Mouse (Mus musculus): ENCODE data around the gene Gigyf1.

Gigyf1 gene

DNA sequence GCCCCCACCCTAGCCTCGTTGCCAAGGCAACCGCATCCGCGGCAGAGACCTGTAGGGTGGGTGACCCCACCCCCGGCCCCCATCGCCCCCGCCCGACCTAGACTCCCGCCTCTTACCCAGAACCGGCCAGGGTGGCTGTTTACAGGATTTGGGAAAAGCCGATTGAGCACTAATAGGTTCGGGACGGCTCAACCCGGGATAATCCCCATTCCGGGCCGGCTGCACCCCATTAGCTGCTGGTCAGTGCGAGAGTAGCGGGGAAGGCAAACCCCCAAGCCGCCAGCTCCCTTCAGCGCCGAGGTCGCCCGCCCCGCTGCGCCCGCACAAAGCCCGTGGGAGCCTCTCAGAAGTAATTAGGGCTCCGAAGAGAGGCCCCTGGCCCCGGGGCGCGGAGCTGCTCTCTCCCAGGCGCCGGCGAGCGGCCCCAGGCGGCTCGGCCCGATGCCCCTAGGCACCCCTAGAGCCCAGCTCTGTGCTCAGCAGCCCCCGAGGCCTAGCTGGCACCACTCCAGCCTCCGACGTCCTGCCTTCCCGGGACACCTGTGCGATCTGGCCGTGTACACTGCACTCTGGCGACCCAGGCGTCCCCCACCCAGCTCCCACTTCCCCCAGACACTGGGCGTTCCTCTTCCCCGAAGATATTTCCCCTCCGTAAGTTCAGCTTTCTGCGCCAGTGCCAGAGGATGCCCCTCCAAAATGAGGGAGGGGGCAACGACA is 13.2 kb downstream of the Gigyf1 start:
- in situ Hi-C loops (cut with MboI; ENCODE audit: unreplicated experiment in 2 of 2) = loop anchor here (5.0 kb wide), 2 partner anchors 71 to 121 kb away; partner anchors contain the start of gene Mospd3 (in 1 of the 2)

DNA sequence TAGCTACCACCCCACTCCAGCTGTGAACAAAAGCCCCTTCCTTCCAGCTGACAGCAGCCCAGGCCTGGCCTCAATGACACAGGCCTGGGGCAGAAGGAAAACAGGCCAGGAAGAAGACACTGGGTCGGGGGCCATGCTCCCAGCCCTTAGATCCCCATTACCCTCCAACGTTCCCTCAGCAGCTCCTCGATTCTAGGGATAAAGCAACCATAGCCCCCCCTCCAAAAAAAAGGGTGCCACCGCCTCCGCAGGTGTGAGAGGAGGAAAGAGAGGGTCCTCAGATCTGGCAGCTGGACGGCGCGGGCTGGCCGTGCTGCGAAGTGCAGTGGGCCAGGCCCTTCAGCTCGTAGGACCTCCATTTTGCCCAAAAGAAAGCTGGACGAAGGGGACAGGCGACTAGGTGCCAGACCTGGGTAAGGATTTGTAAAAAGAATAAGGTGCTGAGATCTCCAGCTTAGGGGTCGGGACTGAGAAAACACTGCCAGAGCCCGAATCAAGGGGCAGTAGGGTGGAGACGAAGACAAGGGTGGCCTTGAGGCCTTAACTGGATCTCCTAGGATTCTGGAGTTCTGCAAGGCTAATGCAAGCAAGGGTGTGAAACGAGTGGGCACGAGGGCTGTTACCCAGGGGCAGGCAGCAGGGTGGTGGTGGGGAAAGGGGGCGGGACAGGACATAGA is 13.9 kb downstream of the Gigyf1 start:
- in situ Hi-C loops (cut with MboI; ENCODE audit: unreplicated experiment in 2 of 2) = loop anchor here (5.0 kb wide), 2 partner anchors 70 to 120 kb away; partner anchors contain the start of gene Mospd3 (in 1 of the 2)

- in situ Hi-C loops (cut with MboI; ENCODE audit: unreplicated experiment in 2 of 2) = loop anchor here (5.0 kb wide), 2 partner anchors 70 to 120 kb away; partner anchors contain the start of gene Mospd3 (in 1 of the 2)
Observed at GRCm38 (mm10) chr5:137532808-137533116, 14.4 kb downstream of the Gigyf1 start.

DNA sequence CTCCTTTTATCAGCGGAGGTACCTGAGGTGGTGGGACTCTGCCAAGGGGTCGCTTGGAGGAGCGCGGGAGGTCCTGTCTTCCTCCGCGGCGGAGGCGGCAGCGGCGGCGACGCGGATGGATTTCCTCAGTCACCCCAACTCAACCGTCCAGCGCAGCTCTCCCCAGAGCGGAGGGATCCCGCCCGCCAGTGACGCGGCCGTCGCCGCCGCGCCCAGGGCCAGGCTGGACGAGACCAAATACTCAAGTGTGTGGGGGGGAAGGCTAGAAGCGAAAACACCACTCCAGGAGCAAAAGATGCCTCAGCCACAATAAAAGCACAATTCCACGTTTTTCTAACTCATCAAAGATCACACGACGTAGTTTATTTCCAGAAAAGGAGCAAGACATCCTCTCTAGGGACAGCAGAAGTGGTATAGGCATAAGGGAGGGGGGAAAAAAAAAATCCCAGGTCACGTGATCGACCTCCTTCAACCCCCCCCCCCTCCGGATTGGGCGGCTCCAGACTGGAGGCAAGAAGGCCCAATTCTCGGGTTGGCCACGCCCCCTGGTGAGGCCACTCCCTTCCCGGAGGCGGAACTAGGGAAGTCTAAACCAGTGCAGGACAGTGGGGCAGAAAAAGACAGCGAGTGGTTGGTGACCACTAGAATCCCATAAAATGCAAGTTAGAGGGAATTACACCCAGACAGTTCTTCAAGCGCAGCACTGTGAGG is 14.9 kb downstream of the Gigyf1 start, which contains the start of the genes Epo and Gnb2:
Gene Epo, minus strand, starts transcription at position 126 of the 711 bp plus-strand sequence.
Gene Gnb2, minus strand, starts transcription at position 394 of the 711 bp plus-strand sequence.
- in situ Hi-C loops (cut with MboI; ENCODE audit: unreplicated experiment in 2 of 2) = loop anchor here (5.0 kb wide), 2 partner anchors 69 to 119 kb away; partner anchors contain the start of gene Mospd3 (in 1 of the 2)

GRCm38 (mm10) chr5:137534762-137535161 is 16.4 kb downstream of the Gigyf1 start:
- in situ Hi-C loops (cut with MboI; ENCODE audit: unreplicated experiment in 2 of 2) = loop anchor here (5.0 kb wide), 2 partner anchors 68 to 118 kb away; partner anchors contain the start of gene Mospd3 (in 1 of the 2)

GRCm38 (mm10) chr5:137535318-137535717 is 17.0 kb downstream of the Gigyf1 start:
- in situ Hi-C loops (cut with MboI; ENCODE audit: unreplicated experiment in 2 of 2) = no loop called here

- in situ Hi-C loops (cut with MboI; ENCODE audit: unreplicated experiment in 2 of 2) = no loop called here
Observed at GRCm38 (mm10) chr5:137537461-137537860, 19.1 kb downstream of the Gigyf1 start.

DNA sequence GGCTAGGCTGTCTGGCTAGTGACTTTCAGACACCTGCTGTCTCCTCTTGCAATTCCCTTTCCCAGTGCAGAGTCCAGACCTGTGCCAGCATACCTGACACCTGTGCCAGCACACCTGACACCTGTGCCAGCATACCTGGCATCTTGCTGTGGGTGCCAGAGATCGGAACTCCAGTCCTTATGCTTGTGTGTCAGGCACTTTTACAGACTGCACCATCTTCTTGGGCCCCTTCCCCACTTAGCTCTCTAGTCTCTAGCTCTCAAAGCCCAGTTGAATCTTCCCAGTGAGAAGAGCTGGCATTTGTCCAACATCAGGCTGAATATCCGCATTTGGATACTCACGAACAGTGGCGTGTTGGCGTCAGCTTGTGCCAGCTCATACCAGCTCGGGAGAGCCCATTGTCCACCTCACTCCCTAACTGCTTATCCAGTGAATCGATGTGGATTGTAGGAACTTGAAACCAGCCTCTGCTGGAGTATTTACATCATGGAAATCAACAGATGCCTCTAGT is 21.0 kb downstream of the Gigyf1 start:
- in situ Hi-C loops (cut with MboI; ENCODE audit: unreplicated experiment in 2 of 2) = no loop called here

- in situ Hi-C loops (cut with MboI; ENCODE audit: unreplicated experiment in 2 of 2) = no loop called here
Observed at GRCm38 (mm10) chr5:137540991-137541390, 22.6 kb downstream of the Gigyf1 start.

- in situ Hi-C loops (cut with MboI; ENCODE audit: unreplicated experiment in 2 of 2) = no loop called here
Observed at GRCm38 (mm10) chr5:137541768-137542540, 23.6 kb downstream of the Gigyf1 start.

DNA sequence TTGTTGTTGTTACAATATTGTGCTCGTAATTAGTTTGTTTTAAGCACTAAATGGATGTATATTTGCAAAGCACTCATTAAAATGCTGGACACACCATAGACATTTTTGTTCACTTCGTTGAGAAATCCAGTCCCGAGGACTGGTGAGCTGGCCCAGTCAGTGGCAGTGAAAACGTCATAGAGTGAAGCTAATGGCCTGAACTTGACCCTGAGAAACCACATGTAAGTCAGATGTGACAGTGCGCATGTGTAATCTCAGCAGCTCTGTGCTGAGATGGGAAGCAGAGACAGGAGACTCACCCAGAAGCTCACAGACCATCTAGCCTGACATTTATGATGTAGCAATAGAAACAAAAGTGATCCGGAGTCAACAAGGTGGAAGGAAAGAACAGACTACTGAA is 26.6 kb downstream of the Gigyf1 start:
- in situ Hi-C loops (cut with MboI; ENCODE audit: unreplicated experiment in 2 of 2) = no loop called here

DNA sequence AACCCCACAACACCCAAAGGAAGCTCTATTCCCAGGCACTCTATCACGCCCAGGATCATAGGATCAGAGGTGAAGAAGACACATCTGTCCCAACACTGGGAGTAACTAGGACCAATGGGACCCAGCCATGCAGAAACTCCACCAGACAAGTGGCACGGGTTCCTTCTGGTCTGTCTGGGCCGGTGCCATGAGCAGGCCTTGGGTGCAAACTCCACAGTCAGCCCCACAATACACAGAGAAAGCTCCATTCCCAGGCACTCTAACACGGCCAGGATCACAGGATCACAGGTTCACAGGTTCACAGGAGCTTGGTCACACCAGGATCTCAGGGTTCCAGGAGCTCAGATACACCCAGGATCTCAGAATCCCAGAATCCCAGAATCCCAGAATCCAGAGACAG is 27.2 kb downstream of the Gigyf1 start:
- in situ Hi-C loops (cut with MboI; ENCODE audit: unreplicated experiment in 2 of 2) = no loop called here

DNA sequence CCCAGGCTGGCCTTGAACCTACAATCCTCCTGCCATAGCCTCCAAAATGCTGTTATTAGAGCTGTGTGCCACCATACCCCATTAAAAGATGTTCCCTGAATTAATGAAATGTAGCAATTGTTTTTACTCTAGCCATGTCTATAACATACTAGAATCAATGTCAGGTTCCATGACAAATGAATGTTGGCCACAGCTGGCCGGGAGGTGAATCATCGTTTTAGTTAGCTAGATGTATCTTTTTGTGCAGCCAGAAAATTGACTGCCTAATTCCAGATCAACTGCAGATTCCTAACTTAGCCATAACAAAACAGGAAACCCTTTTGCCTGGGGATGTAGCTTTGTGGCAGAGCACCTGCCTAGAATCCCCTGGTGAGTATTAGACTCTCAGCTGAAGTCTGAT is 31.5 kb downstream of the Gigyf1 start:
- in situ Hi-C loops (cut with MboI; ENCODE audit: unreplicated experiment in 2 of 2) = no loop called here

- in situ Hi-C loops (cut with MboI; ENCODE audit: unreplicated experiment in 2 of 2) = no loop called here
Observed at GRCm38 (mm10) chr5:137551119-137551518, 32.8 kb downstream of the Gigyf1 start.

GRCm38 (mm10) chr5:137553000-137553399 is 34.7 kb downstream of the Gigyf1 start:
- in situ Hi-C loops (cut with MboI; ENCODE audit: unreplicated experiment in 2 of 2) = no loop called here

DNA sequence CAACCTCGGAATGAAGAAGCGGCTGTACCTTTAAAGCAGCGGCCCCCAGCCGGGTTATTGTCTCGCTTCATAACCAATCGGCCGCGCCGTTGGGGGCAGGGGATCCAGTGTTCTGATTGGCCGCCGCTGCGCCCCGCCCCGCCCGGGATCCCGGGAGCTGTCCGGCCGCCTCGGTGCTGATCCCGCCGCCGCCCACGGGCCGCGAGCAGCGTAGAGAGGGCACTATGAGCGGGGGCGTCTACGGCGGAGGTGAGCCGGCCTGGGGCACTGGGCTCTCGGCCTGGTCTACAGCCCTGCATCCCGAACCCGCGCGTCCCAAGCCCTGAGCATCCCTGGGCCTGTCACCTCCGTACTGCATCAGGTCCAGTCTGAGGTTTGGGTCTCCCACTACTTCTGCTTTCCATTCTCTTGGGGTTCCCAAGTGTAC is 35.1 kb downstream of the Gigyf1 start, which contains the start of gene Actl6b:
Gene Actl6b, plus strand, starts transcription at position 107 of the 427 bp plus-strand sequence.
- in situ Hi-C loops (cut with MboI; ENCODE audit: unreplicated experiment in 2 of 2) = no loop called here

GRCm38 (mm10) chr5:137553898-137554297 is 35.5 kb downstream of the Gigyf1 start:
- in situ Hi-C loops (cut with MboI; ENCODE audit: unreplicated experiment in 2 of 2) = no loop called here

GRCm38 (mm10) chr5:137561556-137561955 is 43.2 kb downstream of the Gigyf1 start:
- in situ Hi-C loops (cut with MboI; ENCODE audit: unreplicated experiment in 2 of 2) = no loop called here

- in situ Hi-C loops (cut with MboI; ENCODE audit: unreplicated experiment in 2 of 2) = no loop called here
Observed at GRCm38 (mm10) chr5:137562965-137563364, 44.6 kb downstream of the Gigyf1 start.

DNA sequence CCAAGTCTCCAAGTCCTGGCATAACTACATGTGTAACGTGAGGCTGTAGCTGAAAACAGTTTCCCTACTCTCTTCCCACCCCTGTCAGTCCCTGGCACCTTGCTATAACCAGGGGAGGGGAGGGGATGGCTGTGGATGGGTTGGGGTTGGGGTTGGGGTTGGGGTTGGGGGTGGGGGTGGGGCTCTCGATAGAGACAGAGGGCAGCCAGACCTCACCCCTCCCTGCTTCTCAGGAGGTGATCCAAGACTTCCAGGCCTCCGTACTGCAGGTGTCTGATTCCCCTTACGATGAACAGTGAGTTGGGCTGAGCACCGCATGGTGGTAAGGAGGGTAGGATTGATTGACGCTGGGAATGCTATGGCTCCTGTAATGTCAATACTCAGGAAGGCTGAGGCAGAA is 47.4 kb downstream of the Gigyf1 start:
- in situ Hi-C loops (cut with MboI; ENCODE audit: unreplicated experiment in 2 of 2) = no loop called here

Data from v-Abl transformed pro-B cells (cell line).